Mouse (Mus musculus) right cerebral cortex, adult 2 months (tissue): ENCODE data around the gene Gucy1b2.

Source experiments
- DNase-seq, 2 experiments: peaks; one replicate each; pipeline ENCODE4 v3.0.0; 2021 to 2022; ENCODE audit warnings: low spot score in 2 of 2

Gene Gucy1b2

DNA sequence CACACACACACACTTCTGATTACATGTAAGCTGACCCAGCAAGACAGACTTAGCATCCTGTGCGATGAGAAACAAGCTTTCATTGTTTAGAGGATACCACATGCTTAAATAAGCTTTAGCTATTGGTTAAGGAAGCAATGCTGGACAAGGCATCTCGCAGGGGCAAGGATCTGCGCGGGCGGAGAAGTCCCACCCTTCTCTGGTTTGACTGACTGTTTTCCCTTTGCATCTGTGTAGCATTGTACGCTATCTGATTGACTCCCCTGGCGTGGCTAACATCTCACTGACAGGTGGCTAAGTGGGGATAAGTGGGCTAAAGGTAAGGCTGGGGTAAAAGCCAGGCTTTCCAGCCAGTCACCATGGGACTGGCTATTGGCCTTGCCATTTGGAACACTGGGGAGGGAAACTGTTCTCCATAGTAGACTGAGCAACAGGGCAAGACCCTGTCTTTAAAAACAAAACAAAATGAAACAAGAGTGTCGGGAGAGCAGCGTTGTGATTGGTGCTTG lies at the start of gene Gucy1b2:
Gucy1b2 (minus strand) TSS at position 51 of the 509 bp plus-strand sequence.
- DNase-seq = no peak

- no peak for DNase-seq
These were observed 41.3 kb upstream of the Gucy1b2 start for GRCm38 (mm10) chr14:62497391-62497790.

DNA sequence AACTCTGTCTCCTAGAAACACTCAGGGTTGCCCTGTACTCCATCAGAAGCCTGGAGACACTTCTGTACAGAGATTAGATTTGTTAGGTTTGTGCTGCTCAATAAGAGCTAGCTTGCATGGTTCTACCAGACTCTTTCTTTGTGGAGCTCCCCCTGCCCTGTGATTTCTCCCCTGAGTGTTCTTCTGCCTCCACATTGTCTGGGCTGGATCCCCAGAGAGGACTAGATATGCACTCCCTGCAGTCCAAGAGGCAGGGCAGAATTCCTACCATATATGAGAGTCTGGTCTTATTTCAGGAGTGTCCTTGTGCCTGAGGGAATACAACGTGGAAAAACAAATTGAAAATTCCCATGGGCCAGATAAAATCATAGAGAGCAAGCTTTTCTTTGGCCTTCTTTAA lies 40.4 kb upstream of the Gucy1b2 start:
- DNase-seq = no peak

GRCm38 (mm10) chr14:62493456-62493855 lies 37.4 kb upstream of the Gucy1b2 start:
- DNase-seq = peak in 1 of 2 experiments; percentile 15

DNA sequence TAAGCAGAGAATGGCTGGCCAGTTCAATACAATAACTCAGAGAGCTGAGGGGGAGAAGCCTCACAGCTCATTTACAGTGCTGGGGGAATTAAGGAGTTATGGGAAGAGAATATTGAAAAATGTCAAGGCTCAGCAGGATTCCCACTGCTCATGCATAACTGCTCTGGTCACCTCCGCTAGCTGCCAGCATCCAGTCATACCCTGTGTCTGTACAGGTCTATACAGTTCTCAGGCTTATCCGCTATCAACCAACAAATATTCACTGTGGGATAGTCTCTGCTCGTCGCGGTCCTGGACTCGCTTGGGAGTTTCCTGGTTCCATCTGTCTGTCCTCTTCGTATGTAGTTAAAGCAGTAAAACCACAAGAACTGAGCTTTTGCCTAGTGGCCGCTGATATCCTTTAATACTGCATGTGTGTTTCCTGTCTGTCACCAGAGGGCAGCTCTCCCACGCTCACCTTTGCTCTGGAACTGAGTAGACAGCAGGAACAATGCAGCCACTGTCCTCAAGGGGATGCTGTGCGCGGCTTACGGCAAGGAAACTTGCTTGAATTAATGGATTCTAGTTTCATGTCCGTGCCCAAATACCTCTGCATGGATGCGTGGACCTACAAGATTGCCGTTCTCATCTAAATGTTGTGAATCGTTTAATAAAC lies 36.2 kb upstream of the Gucy1b2 start:
- peak; percentile 74 to 75 for DNase-seq

- peak in 1 of 2 experiments; percentile 10 for DNase-seq
These were observed 32.2 kb upstream of the Gucy1b2 start for GRCm38 (mm10) chr14:62488270-62488669.

DNA sequence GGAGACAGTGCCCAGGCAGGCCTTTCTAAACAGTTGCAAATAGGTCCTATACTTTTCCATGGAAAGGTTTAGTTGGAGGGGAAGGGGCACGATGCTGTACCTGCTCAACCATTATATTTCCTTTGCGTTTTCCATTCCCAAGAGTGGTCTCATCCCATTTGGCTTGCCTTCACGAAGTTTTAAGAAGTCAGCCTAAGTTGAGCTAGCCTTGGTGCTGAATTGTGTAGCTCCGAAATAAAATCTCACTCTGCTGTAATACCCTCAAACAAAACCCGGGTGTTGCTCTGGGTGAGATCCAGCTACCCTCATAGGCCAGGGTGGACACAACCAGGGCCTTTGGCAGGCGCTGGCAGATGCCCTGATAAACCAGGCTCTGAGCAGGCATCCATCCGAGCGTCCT lies 25.3 kb upstream of the Gucy1b2 start:
- DNase-seq = no peak

DNA sequence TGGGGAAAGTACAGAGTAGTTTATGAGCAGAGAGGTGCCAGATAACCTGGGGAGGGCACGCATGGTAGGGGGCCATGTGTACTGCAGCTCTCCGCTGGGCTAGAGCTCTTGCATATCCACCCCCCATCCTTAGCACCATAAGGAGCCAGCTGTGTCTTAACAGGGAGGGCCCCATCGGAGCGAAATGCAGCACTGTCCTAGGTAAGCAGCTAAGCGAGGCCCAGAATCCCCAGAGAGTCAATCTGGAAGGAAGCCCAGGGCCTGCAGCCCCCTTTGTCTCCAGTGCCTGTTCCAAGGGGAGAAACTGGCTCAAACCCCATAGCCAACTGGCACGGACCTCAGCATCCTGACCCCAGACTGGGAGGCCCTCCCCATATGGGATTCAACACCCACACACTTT lies 23.3 kb upstream of the Gucy1b2 start:
- DNase-seq = no peak

DNA sequence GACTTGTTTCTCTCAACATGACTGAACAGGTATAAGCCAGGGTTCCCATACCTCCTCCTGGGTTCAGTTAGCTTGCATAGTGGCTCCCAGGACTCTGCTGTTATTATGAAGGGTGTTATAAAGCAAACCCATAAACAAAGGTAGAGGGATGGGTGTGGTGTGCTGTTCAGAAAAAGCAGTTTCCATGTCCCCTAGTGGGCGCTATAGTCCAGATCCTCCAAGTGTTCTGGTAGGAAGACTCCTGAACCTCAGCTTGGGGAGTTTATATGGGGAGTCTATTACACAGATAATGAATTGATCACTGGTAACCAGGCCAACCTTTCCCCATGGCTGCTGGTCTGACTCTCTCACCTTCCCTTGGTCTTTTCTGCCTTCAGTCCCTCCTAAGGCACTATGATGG lies 18.4 kb upstream of the Gucy1b2 start:
- DNase-seq = no peak

- no peak for DNase-seq
These were observed 16.0 kb upstream of the Gucy1b2 start for GRCm38 (mm10) chr14:62472061-62472460.

DNA sequence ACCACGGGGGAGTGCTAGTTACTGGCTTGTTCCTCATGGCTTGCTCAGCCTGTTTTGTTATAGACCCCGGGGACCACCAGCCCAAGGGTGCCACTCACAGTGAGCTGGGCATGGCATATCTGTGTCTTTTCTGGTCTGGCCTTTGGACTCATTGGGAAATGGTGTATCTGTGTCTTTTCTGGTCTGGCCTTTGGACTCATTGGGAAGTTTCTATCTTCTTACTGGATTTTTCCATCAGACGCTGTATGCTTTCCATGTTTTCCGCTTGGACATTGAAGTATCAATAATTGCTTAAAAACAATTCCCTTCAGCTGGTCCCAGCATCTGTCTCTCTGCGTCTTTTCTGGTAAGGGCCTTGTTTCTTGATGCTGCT lies 12.7 kb upstream of the Gucy1b2 start:
- no peak for DNase-seq

GRCm38 (mm10) chr14:62468119-62468752 lies 12.1 kb upstream of the Gucy1b2 start:
- DNase-seq = no peak

DNA sequence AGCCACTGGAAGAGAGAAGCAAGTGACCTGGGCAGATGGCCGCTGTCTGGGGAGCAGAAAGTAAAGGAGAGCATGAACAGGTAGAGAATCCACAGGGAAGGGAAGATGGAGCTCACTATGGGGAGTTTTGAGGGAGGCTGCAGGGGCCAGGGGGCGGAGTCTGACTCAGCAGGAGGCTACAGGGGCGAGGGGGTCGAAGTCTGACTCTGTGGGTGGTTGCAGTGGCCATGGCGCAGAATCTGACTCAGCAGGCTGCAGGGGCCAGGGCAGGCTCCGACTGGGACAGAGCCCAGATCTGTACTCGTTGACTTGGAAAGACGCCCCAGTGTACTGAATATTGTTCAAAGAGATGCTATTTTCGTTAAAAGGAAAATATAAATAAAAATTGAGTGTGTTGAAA lies 8.9 kb upstream of the Gucy1b2 start:
- peak in 1 of 2 experiments; percentile 31 for DNase-seq

GRCm38 (mm10) chr14:62459541-62459940 lies 3.5 kb upstream of the Gucy1b2 start:
- DNase-seq = no peak

DNA sequence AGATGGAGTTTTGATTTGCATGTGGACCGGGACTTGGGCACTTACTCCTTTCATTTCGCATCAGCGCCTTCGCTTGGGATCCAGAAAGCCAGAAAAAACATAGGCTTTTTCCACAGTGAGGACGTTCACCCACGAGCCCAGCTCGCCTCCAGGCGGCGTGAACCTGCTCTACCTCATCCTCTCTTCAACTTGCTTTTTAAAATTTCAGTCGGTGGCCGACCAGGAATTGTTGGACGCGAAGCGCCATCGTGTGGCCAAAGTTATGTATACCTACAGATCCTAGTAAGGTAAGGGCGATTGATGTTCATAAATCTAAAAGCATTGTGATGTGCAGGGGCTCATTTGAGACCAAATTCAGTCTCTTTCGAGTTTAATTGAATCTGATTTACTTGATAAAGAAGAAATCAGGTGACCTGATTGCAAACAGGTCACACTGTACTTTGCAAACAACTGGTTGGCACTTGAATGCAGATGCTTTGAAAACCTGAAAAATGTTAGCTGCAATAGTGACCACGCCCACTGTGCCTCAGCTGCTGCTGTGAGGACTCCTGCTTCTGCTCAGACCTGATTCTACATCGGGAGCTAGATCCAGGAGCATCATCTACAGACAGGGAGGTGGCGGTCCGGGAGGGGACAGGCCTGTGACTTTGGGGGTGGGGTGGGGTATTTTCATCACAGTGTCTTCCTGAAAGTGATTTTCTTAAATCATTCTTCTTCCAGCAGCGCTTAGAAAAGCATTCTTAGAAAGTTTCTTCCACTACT lies 1.5 kb upstream of the Gucy1b2 start:
- DNase-seq = peak; percentile 92 to 97

DNA sequence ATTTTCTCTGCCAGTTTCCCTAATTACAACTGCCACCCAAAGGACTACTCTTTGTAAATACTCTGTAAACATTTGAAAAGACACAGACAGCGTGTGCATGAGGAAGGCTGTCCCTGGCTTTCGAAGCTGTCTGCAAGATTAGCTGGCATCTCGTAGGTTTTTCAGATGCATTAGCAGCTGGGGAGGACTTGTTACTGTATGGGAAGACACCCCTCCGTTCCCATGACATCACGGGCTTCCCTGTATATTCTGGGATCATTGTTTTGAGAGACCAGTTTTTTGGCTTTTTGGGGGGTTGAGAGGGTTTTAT lies 564 bp downstream of the Gucy1b2 start:
- DNase-seq = no peak

DNA sequence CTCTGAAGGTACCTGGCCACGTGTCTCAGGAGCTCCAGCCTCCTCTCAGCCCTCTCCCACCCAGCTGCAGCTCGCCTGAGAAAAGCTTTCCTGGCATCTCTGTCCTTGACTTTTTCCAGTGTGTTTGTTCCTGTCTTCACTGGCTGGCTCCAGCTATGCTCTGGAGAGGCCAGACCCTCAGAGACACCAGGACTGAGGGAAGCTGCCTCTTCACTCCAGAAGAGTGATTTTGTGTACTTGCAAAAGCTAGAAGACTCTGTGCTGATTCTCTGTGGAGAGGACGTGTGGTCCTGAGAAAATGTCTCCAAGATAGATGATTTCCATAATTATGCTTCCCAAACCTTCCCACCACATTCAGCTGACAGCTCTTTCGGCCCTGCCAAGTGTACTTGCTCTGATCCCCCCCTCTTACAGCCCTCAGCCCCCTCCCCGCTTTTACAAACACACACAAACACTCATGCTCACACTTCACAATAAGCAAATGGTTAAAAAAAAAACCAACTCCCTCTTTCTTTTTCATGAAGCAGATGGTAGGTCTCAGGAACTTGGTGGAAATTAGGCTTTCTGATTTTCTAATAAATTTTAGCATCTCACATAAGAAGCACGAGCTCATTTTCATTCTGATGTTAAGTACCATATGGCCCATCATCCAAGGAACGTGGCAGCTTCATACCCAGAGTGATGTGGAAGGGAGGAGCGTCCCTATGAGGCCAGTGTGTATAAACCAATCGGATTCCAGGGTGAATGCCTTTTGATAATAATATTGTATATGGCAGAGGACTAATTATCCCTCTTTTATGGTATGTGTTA lies 1.1 kb downstream of the Gucy1b2 start:
- no peak for DNase-seq

DNA sequence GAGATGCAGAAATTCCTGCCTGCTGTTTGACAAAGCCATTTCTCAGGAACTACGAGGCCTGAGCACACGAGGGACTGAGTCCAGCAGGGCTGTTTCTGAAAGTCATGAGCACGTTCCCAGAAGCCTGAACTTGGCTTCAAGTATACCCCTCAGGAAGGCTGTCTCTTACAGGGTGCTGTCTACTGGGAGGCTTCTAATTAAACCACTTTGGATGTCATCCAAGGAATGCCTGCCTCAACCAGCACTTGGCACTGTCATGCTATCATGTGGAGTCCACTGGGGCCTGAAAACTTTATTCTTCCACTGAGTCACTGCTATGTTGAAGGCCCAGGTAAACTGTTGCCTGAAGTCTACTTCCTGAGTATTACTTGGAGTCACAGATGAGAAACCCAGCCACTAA lies 2.0 kb downstream of the Gucy1b2 start:
- DNase-seq = no peak

DNA sequence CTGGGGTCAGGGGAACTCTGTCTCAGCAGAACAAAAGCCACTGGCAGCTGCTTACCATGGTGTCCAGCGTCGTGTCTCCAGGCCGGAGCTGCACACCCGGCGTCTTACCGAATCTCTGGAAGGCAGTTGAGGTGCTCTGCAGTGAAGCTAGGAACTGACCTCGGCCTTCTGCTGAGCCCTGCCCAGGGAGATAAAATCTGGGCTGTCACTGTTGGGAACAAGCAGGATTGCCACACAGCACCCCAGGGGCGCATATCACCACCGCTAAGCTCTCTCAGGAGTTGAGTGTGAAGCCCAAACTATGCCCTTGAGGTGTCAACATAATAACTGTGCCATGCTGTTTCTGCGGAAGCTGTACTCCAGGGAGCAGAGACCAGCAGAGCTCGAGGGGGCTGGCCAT lies 2.8 kb downstream of the Gucy1b2 start:
- DNase-seq = no peak

DNA sequence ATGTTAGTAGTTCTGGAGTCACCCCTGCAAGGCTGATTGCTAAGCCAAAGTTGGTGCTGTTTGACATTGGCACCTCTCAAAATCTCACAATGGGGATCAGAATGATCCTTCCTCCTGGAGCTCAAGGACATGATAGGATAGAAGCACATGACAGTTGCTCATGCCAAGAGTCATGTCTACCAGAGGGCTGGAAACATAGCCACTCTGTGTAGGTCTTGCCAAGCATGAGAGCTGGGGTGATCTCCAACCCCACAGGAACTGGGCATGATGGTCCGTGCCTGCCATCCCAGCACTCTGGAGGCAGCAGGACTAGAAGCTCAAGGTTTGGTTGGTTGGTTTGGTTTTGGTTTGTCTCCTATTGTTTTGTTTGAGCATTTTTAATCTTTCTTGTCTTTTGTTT lies 5.4 kb downstream of the Gucy1b2 start:
- no peak for DNase-seq

DNA sequence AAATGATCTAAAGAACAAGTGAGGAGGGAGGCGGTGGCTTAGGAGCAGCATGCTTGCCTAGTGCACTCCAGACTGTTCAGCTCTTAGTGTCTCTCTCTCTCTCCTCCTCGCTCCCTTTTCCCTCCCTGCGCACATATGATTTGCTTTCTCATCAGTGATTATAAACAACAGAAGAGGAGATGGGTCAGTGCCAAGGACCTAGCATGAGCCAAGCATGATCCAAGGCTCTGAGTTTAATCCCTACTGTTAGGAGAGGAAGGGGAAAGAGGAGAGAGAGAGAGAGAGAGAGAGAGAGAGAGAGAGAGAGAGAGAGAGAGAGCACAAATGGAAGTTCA lies 8.9 kb downstream of the Gucy1b2 start:
- no peak for DNase-seq
